ENCODE assay signal across 26 mouse cellular contexts in genomic region chr12:38593653-38594052, GRCm38 (mm10).
DNase-seq lines count a peak whose midpoint lies in the region; ATAC-seq and TF ChIP-seq lines count a peak whose summit lies in the region.
"Had no signal": no experiment of that assay in that cellular context is flagged by ENCODE, and none has a peak within 500 bp of the region (broad histone marks: within the 10 kb centered on the region; RNA-seq: fewer than 3 reads in every experiment).

No protein-coding gene starts in this region.

- H3K9me3 ChIP-seq in heart, embryonic 15.5 days (replicated peaks) = no peaks in the 10 kb centered on the region
- H3K9me3 ChIP-seq: embryonic facial prominence, embryonic 13.5 days; embryonic facial prominence, embryonic 15.5 days; forebrain, embryonic 10.5 days; forebrain, embryonic 12.5 days had no signal

- no peaks in the 10 kb centered on the region for H3K79me2 ChIP-seq in heart, adult 2 months (replicated peaks; ENCODE audit: control insufficient read depth, insufficient read depth, low read length)

- no peak overlapping the region for H3K4me3 ChIP-seq in heart, adult 2 months
- no peak overlapping the region for H3K4me3 ChIP-seq in heart, embryonic 15.5 days
- no peak overlapping the region for H3K4me3 ChIP-seq in layer of hippocampus, adult 2 months
- H3K4me3 ChIP-seq: embryonic facial prominence, embryonic 13.5 days; embryonic facial prominence, embryonic 15.5 days; erythroblast, embryonic 14.5 days; forebrain, embryonic 10.5 days; forebrain, embryonic 12.5 days had no signal

- TF ChIP-seq CTCF in heart, adult 2 months (IDR thresholded peaks at IDR 0.05) = no peak
- TF ChIP-seq CTCF in layer of hippocampus, adult 2 months (conservative IDR thresholded peaks at IDR 0.05) = no peak

- peak; percentile 61; the same call in 1 of the 2 replicates for ATAC-seq in cerebellum, adult (ENCODE audit: insufficient number of reproducible peaks, low FRiP score, low TSS enrichment)
- no peak for ATAC-seq in heart, embryonic 15.5 days (replicated peaks; ENCODE audit: insufficient number of reproducible peaks, insufficient read depth, low FRiP score, low read depth)
- ATAC-seq: activated CD4-positive, CD25-positive, alpha-beta regulatory T cell, adult 4 months; CD4-positive, CD25-positive, alpha-beta regulatory T cell, adult 4 months; forebrain, embryonic 14.5 days; forebrain, embryonic 16.5 days; Patski had no signal

- intact Hi-C loops in heart, adult 2 months (cut with DNase I) = no loop called here
- intact Hi-C loops in heart, postnatal 14 days (cut with DNase I) = loop anchor here (10.0 kb wide), 1 partner anchor 181 kb away; the partner anchor contains the start of gene Etv1
- intact Hi-C loops in heart, postnatal 25 days (cut with DNase I) = no loop called here

- H3K4me2 ChIP-seq in heart, embryonic 15.5 days = no peak overlapping the region
- H3K4me2 ChIP-seq: embryonic facial prominence, embryonic 13.5 days; embryonic facial prominence, embryonic 15.5 days; forebrain, embryonic 12.5 days had no signal

- H3K4me1 ChIP-seq in heart, adult 2 months (ENCODE audit: control insufficient read depth, insufficient read depth, low read length) = no peaks in the 10 kb centered on the region
- peaks cover 11% of the 10 kb centered on the region for H3K4me1 ChIP-seq in heart, embryonic 15.5 days (replicated peaks)
- H3K4me1 ChIP-seq: embryonic facial prominence, embryonic 13.5 days; embryonic facial prominence, embryonic 15.5 days had no signal

- H3K27me3 ChIP-seq in heart, adult 2 months (ENCODE audit: control insufficient read depth, insufficient read depth, low read length) = no peaks in the 10 kb centered on the region
- H3K27me3 ChIP-seq in heart, embryonic 15.5 days = no peaks in the 10 kb centered on the region
- H3K27me3 ChIP-seq: CH12.LX; embryonic facial prominence, embryonic 13.5 days; embryonic facial prominence, embryonic 15.5 days; forebrain, embryonic 12.5 days; Patski had no signal

- no peak for TF ChIP-seq EP300 in heart, adult 2 months (IDR thresholded peaks at IDR 0.05; ENCODE audit: insufficient read depth, low read depth, low read length)

- 87% methylated on average over 2 of the region's 2 CpGs for WGBS in heart, adult 2 months
- WGBS in heart, embryonic 15.5 days = 95% methylated on average over 2 of the region's 2 CpGs

- DNase-seq in cerebellum, postnatal 14 days = no peak
- DNase-seq in heart, adult 2 months = no peak
- DNase-seq in heart, postnatal 14 days = no peak
- DNase-seq in heart, postnatal 25 days (ENCODE audit: low spot score) = no peak
- DNase-seq in layer of hippocampus, adult 2 months (ENCODE audit: low spot score in 2 of 2) = no peak
- no peak for DNase-seq in layer of hippocampus, postnatal 10 days (ENCODE audit: low spot score in 2 of 2)
- DNase-seq: adrenal gland, adult 8-10 months; B cell, adult 2 months; cerebellum, adult 11-12 months; cerebellum, adult 9-11 months; cerebellum, postnatal 25 days; embryo, embryonic 11 days had no signal

- no peak for TF ChIP-seq POLR2A in heart, adult 2 months (IDR thresholded peaks at IDR 0.05; ENCODE audit: insufficient read depth, low read depth, low read length)

- H3K36me3 ChIP-seq in heart, adult 2 months (ENCODE audit: control insufficient read depth, insufficient read depth, low read length) = peaks cover 5% of the 10 kb centered on the region; the same call in 1 of the 2 replicates
- H3K36me3 ChIP-seq in heart, embryonic 15.5 days = no peaks in the 10 kb centered on the region
- H3K36me3 ChIP-seq: embryonic facial prominence, embryonic 13.5 days; embryonic facial prominence, embryonic 15.5 days; forebrain, embryonic 10.5 days; forebrain, embryonic 12.5 days; G1E had no signal

- H3K27ac ChIP-seq in heart, adult 2 months = peak overlapping the region; percentile 3; the same call in 1 of the 2 replicates
- H3K27ac ChIP-seq in heart, embryonic 15.5 days = 0 out of 2 replicates have a peak overlapping the region, but pooled peaks have one; percentile 40
- H3K27ac ChIP-seq in layer of hippocampus, adult 2 months = peak overlapping the region; percentile 54
- H3K27ac ChIP-seq: embryonic facial prominence, embryonic 13.5 days; embryonic facial prominence, embryonic 15.5 days; forebrain, embryonic 10.5 days; forebrain, embryonic 12.5 days had no signal

- no peak overlapping the region for H3K9ac ChIP-seq in heart, adult 2 months (ENCODE audit: low read depth, low read length)
- H3K9ac ChIP-seq in heart, embryonic 15.5 days = no peak overlapping the region
- H3K9ac ChIP-seq: embryonic facial prominence, embryonic 13.5 days; embryonic facial prominence, embryonic 15.5 days; forebrain, embryonic 12.5 days had no signal

Comparison
In these comparisons a context has a peak if more than half of its experiments do, and no peak if none do; other contexts are left out.
1. H3K27ac ChIP-seq: peak in every context shown above with its lines; median percentile 54 in layer of hippocampus, adult 2 months; 40 in heart, embryonic 15.5 days; 3 in heart, adult 2 months.